Mouse (Mus musculus) cerebellum, adult 11-12 months (tissue): ENCODE measurements around the gene Oas1d.
A peak's percentile ranks its signal among the peaks of the same experiment; 100 is the strongest.
"Not testable (repeated sequence)": the region's sequence is repeated elsewhere in the genome, so short reads cannot be mapped to it uniquely, and the experiment has no call there.

Source experiments
- DNase-seq: peaks from one replicate; pipeline ENCODE4 v3.0.0; 2022

Gene Oas1d

DNA sequence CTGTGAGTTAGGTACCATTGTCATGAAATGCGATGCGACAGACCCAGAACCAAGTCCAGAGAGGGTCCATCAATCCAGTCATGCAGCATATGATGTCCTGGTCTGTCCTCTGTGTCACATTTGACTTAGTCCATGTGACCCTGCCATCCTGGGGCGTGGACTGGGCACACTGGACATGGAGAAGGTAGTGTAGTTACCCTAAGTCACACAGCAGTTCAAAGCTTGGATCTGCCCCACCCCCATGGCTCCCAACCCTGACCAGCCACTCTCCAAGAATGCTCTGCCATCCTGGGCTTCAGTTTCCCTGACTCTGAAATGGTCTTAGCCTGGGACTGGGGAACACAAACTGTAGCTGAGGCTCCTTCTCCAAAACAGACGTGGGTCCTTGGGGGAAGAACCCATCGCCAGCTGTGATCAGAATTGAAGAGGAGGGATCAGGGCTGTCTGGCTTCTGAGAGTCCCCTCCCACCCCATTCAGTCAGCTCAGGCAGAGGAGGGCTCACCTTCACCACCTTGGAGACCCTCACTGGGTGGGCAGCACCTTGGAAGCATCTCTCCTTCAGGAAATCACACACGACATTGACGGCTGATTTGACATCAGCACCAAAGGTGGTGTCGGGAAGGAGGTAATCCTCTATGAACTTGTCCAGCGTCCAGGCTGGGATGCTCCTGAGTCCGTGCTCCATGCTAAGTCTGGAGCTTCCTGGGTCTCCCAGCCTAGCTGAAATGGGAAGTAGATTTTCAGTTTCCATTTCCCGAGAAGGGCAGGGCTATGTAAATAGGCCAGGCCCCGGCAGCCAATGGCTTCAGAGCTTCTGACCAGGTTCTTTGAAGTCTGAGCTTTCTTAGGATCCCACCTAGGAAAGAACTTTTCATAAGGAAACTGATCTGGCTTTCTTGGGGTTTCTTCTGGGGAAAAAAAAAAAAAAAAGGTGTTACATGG, 7.3 kb upstream of the Oas1d start, which contains the start of gene Oas1a:
TSS of gene Oas1a (minus strand) at position 731 of the 943 bp plus-strand sequence.
- not testable (repeated sequence) for DNase-seq

DNA sequence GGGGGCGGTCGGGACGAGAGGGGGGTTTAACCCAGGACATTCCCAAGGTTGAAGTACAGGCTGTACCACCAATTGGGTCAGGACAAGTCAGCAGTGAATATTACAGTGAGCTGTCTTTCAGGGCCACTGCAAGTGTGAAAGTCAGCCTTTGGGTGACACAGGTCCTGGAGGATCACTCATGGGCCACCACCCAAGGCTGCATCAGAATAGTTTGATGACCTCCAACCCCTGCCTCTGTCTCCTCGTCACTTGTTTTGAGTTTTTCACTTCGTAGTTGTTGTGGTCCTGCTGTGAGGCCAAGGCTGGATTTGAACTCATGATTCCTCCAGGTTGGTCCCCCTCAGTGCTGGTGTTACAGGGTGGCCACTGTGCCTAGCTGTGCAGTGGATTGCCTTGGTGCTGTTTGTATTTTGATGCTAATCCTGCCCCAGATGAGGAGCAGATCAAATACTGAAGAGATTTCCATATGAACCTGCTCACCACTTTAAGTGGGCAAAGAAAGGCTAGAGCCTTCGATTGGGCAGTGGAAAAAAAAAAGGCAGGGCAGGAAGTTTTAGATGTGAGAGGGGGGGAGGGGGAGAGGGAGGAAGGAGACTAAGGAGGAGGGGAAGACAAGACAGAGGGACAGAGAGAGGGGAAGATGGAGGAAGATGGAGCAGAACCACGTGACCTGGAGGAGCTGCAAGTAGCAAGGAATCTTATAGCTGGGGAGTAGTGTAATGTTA, 6.0 kb upstream of the Oas1d start:
- no peak for DNase-seq

DNA sequence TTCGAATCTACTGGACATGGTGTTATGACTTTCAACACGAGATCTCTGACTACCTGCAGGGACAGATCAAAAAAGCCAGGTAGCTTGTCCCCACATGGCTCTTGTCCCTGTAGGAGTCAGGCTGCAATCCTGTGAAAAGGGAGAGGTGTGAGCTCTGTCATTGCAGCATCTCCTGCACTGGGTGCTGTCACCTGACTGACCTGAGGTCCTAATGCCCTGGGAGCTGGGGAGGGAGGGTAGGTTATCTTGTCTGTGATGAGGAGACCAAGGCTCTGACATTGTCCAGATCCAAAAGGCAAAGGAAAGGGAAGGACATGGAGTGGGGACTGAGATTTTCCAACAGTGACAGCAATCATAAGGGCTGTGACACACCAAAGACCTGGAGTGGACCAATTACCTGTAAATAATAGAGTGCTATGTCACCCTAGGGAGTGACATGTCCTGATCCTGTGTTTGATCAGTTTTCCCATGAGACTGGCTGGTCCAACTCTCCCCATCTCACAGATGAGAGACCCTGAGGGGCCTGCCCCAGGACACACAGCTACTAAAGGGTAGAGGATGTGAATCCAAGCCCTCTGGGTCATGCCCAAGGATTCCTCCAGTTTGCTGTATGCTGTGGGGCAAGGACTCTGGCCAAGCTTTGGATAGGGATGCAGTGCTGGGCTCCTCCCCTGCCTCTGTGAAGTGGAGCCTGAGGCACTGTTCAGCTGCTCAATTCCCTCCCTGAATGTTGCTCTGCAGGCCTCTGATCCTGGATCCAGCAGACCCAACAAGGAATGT, 5.0 kb downstream of the Oas1d start:
- not testable (repeated sequence) for DNase-seq

DNA sequence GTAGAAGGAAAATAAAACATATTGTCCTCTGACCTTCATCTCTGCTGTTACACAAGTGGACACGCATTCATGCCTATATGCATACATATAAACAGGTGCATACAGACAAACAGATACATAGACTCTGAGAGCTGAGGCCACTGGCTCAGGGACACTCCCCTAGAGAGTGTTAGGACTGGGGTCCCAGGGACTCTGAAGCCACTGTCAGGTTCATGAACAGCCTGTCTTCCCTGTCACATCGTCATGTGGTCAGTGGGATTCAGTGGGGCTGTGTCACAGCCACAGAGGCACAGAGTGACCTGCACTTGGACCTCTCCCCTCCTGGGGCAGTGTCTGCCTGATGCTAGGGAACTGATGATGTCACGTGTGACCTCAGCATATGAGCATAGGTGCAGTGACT, 6.0 kb downstream of the Oas1d start:
- DNase-seq = no peak

- no peak for DNase-seq
These were observed 9.6 kb downstream of the Oas1d start for GRCm38 (mm10) chr5:120923969-120924368.

GRCm38 (mm10) chr5:120924520-120924919, 10.2 kb downstream of the Oas1d start:
- DNase-seq = not testable (repeated sequence)

GRCm38 (mm10) chr5:120926311-120926710, 12.0 kb downstream of the Oas1d start:
- not testable (repeated sequence) for DNase-seq

DNA sequence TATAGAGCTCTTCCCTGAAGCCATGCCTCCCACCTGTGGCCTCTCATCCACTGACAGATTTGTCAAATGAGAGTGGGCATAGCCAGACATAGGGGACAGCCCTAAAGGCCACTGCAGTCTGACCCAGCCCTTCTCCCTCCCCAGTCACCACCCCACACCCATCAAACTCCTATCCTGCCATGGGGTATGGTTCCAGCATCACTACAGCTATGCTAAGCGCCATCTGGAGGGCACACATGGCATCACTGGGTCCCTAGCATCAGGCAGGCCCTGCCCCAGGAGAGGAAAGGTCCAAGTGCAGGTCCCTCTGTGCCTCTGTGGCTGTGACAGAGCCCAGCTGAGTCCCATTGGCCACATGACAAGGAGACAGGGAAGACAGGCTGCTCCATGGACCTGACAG, 12.7 kb downstream of the Oas1d start:
- no peak for DNase-seq

DNA sequence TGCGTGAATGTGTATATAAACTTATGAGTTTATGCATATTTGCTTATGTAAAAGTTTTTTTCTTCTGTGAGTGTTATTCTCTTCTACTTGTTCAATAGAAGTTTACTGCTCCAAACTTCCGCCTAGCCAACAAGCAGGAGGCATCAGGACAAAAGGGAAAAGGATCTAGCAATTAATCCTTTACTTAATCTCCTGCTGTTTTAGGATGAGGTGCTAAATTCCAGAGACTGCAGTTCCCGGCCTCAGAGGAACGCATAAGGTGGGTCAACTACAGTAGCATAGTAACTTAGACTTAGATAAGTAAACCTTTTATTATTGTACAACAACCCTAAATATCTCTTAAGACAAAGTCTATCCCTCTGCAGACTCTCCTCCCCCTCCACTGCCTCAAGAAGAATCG, 19.6 kb downstream of the Oas1d start:
- DNase-seq = no peak

GRCm38 (mm10) chr5:120937841-120938240, 23.5 kb downstream of the Oas1d start:
- no peak for DNase-seq

DNA sequence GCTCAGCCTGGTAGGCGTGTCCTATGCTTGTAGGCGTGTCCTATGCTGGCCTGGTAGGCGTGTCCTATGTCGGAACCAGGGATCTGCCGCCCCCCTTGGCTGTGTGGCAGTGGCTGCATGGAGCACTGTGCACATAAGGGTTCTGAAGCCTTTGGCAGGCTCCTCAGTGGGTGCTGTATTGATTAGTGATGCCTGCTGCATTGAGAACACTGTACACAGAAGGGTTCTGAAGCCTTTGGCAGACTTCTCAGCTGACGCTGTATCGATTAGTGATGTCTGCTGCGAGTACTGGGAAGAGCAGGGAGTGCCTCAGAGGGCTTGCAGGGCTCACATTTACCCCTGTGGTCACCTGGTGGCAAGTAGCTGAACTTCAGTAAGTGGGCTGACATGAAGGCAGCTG, 24.2 kb downstream of the Oas1d start:
- DNase-seq = no peak

- DNase-seq = no peak
These were observed 27.7 kb downstream of the Oas1d start for GRCm38 (mm10) chr5:120942076-120942475.

DNA sequence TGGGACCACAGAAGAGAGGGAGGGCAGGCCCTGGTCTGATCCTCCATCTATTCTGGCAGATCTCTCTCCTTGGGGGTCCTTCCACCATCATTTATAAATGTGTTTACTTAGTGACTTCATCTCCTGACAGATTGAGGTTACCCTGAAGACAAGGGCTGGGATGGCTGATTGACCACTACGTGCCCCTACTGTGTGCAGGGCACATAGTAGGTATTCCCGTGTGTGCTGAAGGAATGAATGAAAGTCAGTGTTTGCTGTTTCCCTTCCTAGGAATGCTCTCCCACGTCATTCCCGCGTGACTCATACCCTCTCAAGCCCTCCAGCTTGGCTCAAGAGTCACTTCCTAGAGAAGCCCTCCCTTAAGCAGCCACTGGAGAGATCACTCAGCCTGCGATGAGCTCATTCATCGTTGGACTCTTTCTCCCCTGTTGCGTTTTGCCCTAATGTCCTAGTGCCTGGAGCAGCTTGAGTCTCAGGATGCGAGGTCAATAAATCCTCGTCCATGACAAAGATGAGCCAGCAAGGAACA, 38.0 kb downstream of the Oas1d start:
- DNase-seq = peak; percentile 11

GRCm38 (mm10) chr5:120953974-120954373, 39.6 kb downstream of the Oas1d start:
- DNase-seq = peak; percentile 40

GRCm38 (mm10) chr5:120961004-120961403, 46.7 kb downstream of the Oas1d start:
- DNase-seq = no peak

DNA sequence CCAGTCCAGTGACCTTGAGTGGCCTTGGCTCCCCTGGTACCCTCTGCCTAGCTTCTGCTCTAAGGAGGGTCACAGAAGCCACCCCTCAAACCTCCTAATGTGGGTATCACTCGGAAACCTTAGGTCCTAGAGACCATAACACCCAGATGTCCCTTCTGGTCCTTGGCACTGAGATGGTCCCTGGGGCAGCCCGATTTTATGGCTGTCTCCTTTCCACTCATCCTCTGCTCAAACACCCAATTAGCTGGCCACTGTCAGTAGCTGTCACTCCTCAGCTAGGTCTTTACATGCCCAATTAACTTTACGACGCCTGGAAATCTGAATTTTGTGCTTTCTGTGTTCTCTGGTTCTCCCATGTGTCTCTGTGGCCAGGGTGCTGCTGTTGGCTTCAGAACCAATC, 51.8 kb downstream of the Oas1d start:
- peak; percentile 13 for DNase-seq

DNA sequence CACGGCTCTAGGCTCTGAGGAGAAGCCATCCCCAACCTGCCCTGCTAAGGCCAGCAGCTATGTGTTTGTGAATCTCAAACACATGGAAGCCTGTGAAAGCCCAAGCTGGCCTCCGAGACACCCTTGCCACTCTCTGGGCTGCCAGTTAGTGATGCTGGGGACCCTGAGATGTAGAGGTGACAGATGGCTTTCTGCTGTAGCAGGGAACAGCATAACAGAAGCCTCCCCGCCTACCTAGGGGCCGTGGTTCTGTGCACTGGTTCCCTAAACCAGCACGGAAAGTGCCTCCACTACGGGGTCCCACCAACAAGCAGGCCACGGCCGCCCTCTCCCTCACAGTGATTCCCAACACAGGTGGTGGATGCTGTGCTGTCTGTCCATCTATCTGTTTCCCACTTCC, 52.6 kb downstream of the Oas1d start:
- DNase-seq = peak; percentile 27

GRCm38 (mm10) chr5:120967355-120968133, 53.2 kb downstream of the Oas1d start:
- peak; percentile 58 for DNase-seq

DNA sequence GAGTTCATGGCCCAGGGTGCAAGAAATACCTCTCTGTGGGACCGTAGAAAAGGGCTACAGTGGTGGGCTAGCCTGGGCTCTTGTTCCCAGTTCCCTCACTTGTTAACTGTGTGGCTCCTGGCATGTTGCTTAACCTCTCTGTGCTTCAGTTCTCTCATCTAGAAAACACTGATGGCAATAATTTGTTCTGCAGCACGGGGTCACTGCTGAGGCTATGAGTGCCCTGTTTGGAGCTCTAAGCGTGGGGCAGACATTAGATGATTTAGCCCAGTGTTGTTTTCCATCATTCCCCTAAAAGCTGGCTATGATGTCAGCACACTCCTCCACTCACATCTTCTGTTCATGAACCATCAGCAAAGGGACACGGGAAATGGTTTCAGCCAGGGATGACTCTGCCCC, 53.8 kb downstream of the Oas1d start:
- DNase-seq = no peak

GRCm38 (mm10) chr5:120968799-120969198, 54.5 kb downstream of the Oas1d start:
- DNase-seq = peak; percentile 57

DNA sequence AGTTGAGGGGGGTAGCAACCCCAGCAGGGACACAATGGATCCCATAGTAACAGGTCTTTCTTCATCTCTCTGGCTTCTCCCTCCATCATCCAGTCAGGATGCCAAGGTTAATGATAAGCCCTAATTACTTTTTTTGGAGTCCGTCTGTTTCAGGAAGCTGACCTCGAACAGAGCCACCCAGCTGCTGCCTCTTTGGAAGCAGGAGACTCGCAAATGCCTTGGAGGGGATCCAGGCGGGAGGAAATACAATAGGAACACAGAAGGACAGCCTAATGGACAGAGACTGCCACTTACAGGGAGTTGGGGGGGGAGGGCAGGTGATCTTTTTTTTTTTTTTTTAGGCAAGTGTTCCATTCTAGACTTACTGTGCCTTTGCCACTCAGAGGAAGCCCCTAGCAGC, 55.4 kb downstream of the Oas1d start:
- peak; percentile 94 for DNase-seq
